Mouse (Mus musculus): ENCODE results near the gene C1qb. TPM values are rescaled to one million over a fixed set of nuclear protein-coding genes. Genes with fewer than 3 reads are reported as not detected.

Gene C1qb
- total and polyA plus RNA-seq, 3 experiments = not detected

DNA sequence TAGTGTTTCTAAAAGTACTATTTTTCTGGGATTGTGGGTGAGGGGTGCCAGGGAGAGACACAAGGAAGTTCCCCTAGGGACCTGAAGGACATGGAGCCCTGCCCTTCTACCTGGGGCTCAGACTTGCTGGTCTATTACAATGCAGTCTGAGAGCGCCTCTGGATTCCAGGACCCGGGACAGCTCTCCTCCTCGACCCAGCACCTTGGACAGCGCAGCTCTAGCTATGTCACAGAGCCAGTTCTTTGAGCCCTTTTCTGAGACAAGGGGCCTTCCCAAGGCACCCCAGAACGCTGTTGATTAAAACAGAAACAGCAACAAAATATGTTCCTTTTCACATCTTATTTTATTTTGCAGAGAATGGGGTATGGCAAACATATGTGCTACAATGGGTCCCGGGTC lies 38.5 kb upstream of the C1qb start:
- DNase-seq (ENCODE audit: extremely low read depth) = peak; percentile 41
- Histone ChIP-seq H3K9ac (ENCODE audit: insufficient read depth, low read depth) (no peak overlapping the region), H3K9me3 (replicated peaks; ENCODE audit: low read length) (no peaks in the 10 kb centered on the region), H3K36me3 (replicated peaks in 1 of 2; ENCODE audit: control insufficient read depth in 1 of 2, insufficient read depth in 1 of 2, low read length in 1 of 2) (no peaks in the 10 kb centered on the region), H3K4me3 (replicated peaks in 1 of 3; ENCODE audit: low read depth in 2 of 3, low read length in 2 of 3, poor library complexity in 1 of 3) (no peak overlapping the region), H3K27me3 (replicated peaks) (peaks cover 77% of the 10 kb centered on the region), H3K79me2 (replicated peaks; ENCODE audit: control insufficient read depth, extremely low read depth, insufficient read depth, poor library complexity, severe bottlenecking) (no peaks in the 10 kb centered on the region), H3K4me2 (ENCODE audit: insufficient read depth, low read depth, poor library complexity, severe bottlenecking) (no peak overlapping the region), H3K4me1 (ENCODE audit: control insufficient read depth in 1 of 2, insufficient read depth in 2 of 2) (no peaks in the 10 kb centered on the region), H3K27ac (ENCODE audit: insufficient read depth, low read depth) (no peak overlapping the region)
- dilution Hi-C loops (cut with MboI; ENCODE audit: extremely low pct_ligation_motif_present, extremely low pct_unique_long_range_greater_than_20kb, low sequenced_read_pairs) (no loop called here), in situ Hi-C loops (cut with MboI; ENCODE audit: low pct_ligation_motif_present, low pct_unique_long_range_greater_than_20kb, low sequenced_read_pairs) (no loop called here)
- TF ChIP-seq UBTF (IDR thresholded peaks at IDR 0.05; ENCODE audit: low read depth, low read length) (no peak), TCF12 (IDR thresholded peaks at IDR 0.05; ENCODE audit: low read depth, low read length) (no peak), SIN3A (IDR thresholded peaks at IDR 0.05; ENCODE audit: low read length) (peak; percentile 99), MXI1 (IDR thresholded peaks at IDR 0.05; ENCODE audit: low read depth, low read length) (peak; percentile 83)

DNA sequence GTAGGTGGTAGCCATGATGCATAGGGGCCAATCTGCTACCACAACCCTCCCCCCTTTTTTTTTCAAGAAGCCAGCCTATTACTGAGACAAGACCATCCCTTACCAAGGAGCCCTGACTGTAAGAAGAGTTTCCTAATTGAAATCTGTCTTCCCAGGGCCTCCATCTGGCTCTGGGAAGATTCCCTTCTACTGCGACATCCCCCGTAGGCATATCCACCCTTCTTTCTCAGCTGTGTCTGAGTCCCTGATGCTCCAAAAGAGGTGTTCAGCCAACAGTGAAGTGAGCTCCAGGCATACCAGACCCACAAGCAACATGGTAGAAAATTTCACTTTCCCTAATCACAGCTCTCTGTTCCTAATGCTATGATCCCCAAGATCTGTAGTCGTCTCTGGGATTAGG lies 33.5 kb upstream of the C1qb start:
- H3K27me3 ChIP-seq (replicated peaks) = peaks cover 80% of the 10 kb centered on the region
- DNase-seq (ENCODE audit: extremely low read depth) = no peak
- TF ChIP-seq MXI1 (IDR thresholded peaks at IDR 0.05; ENCODE audit: low read depth, low read length) (no peak), E2F4 (IDR thresholded peaks at IDR 0.05; ENCODE audit: insufficient replicate concordance, low read depth, low read length) (no peak), KAT2A (IDR thresholded peaks at IDR 0.05; ENCODE audit: insufficient replicate concordance, low read length) (no peak), NELFE (IDR thresholded peaks at IDR 0.05; ENCODE audit: low read depth, low read length) (no peak)
- H3K27ac ChIP-seq (ENCODE audit: insufficient read depth, low read depth) = no peak overlapping the region
- H3K36me3 ChIP-seq (replicated peaks in 1 of 2; ENCODE audit: control insufficient read depth in 1 of 2, insufficient read depth in 1 of 2, low read length in 1 of 2) = no peaks in the 10 kb centered on the region
- in situ Hi-C loops (cut with MboI; ENCODE audit: low pct_ligation_motif_present, low pct_unique_long_range_greater_than_20kb, low sequenced_read_pairs) = no loop called here
- no peak overlapping the region for H3K9ac ChIP-seq (ENCODE audit: insufficient read depth, low read depth)
- dilution Hi-C loops (cut with MboI; ENCODE audit: extremely low pct_ligation_motif_present, extremely low pct_unique_long_range_greater_than_20kb, low sequenced_read_pairs) = no loop called here
- no peaks in the 10 kb centered on the region for H3K9me3 ChIP-seq (replicated peaks; ENCODE audit: low read length)
- H3K4me3 ChIP-seq (replicated peaks in 1 of 3; ENCODE audit: low read depth in 2 of 3, low read length in 2 of 3, poor library complexity in 1 of 3) = no peak overlapping the region
- H3K4me2 ChIP-seq (ENCODE audit: insufficient read depth, low read depth, poor library complexity, severe bottlenecking) = no peak overlapping the region
- H3K79me2 ChIP-seq (replicated peaks; ENCODE audit: control insufficient read depth, extremely low read depth, insufficient read depth, poor library complexity, severe bottlenecking) = no peaks in the 10 kb centered on the region
- H3K4me1 ChIP-seq (ENCODE audit: control insufficient read depth in 1 of 2, insufficient read depth in 2 of 2) = no peaks in the 10 kb centered on the region

DNA sequence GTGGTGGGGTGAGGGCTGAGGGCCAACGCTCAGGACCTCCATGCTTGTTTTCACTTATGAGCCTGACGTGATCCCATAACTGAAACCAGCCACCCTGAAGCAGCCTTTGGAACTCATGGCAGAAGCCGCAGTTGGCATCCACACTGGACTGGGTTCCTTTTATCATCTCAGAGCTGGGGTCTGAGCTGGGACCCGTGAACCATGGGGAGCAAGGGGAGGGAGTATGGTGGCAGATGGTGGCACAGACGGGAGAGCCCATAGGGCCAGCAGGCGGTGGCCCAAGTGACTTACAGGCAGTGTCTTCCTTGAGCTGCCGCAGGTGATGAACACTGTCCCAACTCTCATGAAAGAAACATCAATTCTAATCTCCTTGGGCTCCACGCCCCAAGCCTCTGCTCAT lies 32.8 kb upstream of the C1qb start:
- Histone ChIP-seq H3K27me3 (replicated peaks) (peaks cover 87% of the 10 kb centered on the region), H3K9ac (ENCODE audit: insufficient read depth, low read depth) (no peak overlapping the region), H3K9me3 (replicated peaks; ENCODE audit: low read length) (no peaks in the 10 kb centered on the region), H3K36me3 (replicated peaks in 1 of 2; ENCODE audit: control insufficient read depth in 1 of 2, insufficient read depth in 1 of 2, low read length in 1 of 2) (no peaks in the 10 kb centered on the region), H3K4me3 (replicated peaks in 1 of 3; ENCODE audit: low read depth in 2 of 3, low read length in 2 of 3, poor library complexity in 1 of 3) (no peak overlapping the region), H3K27ac (ENCODE audit: insufficient read depth, low read depth) (no peak overlapping the region), H3K4me2 (ENCODE audit: insufficient read depth, low read depth, poor library complexity, severe bottlenecking) (no peak overlapping the region), H3K79me2 (replicated peaks; ENCODE audit: control insufficient read depth, extremely low read depth, insufficient read depth, poor library complexity, severe bottlenecking) (no peaks in the 10 kb centered on the region), H3K4me1 (ENCODE audit: control insufficient read depth in 1 of 2, insufficient read depth in 2 of 2) (no peaks in the 10 kb centered on the region)
- DNase-seq (ENCODE audit: extremely low read depth) = no peak
- dilution Hi-C loops (cut with MboI; ENCODE audit: extremely low pct_ligation_motif_present, extremely low pct_unique_long_range_greater_than_20kb, low sequenced_read_pairs) = no loop called here
- no peak for TF ChIP-seq USF1 (IDR thresholded peaks at IDR 0.05; ENCODE audit: low read depth, low read length)
- TF ChIP-seq CHD1 (IDR thresholded peaks at IDR 0.05; ENCODE audit: low read depth, low read length) = no peak
- TF ChIP-seq JUN (IDR thresholded peaks at IDR 0.05; ENCODE audit: insufficient read depth, low read depth, low read length) = no peak
- TF ChIP-seq MAZ (IDR thresholded peaks at IDR 0.05; ENCODE audit: low read depth, low read length) = no peak
- no peak for TF ChIP-seq MEF2A (IDR thresholded peaks at IDR 0.05; ENCODE audit: borderline replicate concordance, low read depth, low read length)
- TF ChIP-seq HCFC1 (IDR thresholded peaks at IDR 0.05; ENCODE audit: low read depth, low read length) = no peak
- TF ChIP-seq CHD2 (IDR thresholded peaks at IDR 0.05; ENCODE audit: low read length) = no peak
- TF ChIP-seq TCF12 (IDR thresholded peaks at IDR 0.05; ENCODE audit: low read depth, low read length) = no peak
- TF ChIP-seq GABPA (IDR thresholded peaks at IDR 0.05; ENCODE audit: insufficient replicate concordance, low read depth, low read length) = no peak
- no peak for TF ChIP-seq MAX (IDR thresholded peaks at IDR 0.05; ENCODE audit: low read length)
- TF ChIP-seq CTCF (conservative IDR thresholded peaks at IDR 0.05 in 1 of 2, IDR thresholded peaks at IDR 0.05 in 1 of 2; ENCODE audit: low read depth in 2 of 2, low read length in 2 of 2) = no peak
- TF ChIP-seq TBP (conservative IDR thresholded peaks at IDR 0.05; ENCODE audit: low read depth, low read length) = no peak
- TF ChIP-seq MXI1 (IDR thresholded peaks at IDR 0.05; ENCODE audit: low read depth, low read length) = no peak
- TF ChIP-seq RCOR1 (conservative IDR thresholded peaks at IDR 0.05; ENCODE audit: low read depth, low read length) = no peak
- no peak for TF ChIP-seq E2F4 (IDR thresholded peaks at IDR 0.05; ENCODE audit: insufficient replicate concordance, low read depth, low read length)
- TF ChIP-seq RAD21 (IDR thresholded peaks at IDR 0.05; ENCODE audit: low read depth, low read length) = no peak
- no peak for TF ChIP-seq EP300 (IDR thresholded peaks at IDR 0.05; ENCODE audit: low read length)
- in situ Hi-C loops (cut with MboI; ENCODE audit: low pct_ligation_motif_present, low pct_unique_long_range_greater_than_20kb, low sequenced_read_pairs) = no loop called here

Data from CH12.LX (cell line).